Mouse (Mus musculus) limb, embryonic 14.5 days (tissue): ENCODE data around the gene Inpp4a. TPM values are rescaled to one million over a fixed set of nuclear protein-coding genes. Genes with fewer than 3 reads are reported as not detected.

Source experiments
- ATAC-seq: fragments of 200-750 bp; cut with Nextera tagmentation; 2 replicates; pipeline ENCODE4 v1.8.0; 2017; ENCODE audit warnings: low read depth, moderate number of reproducible peaks, moderate TSS enrichment; ENCODE audit not compliant: low FRiP score
- DNase-seq: peaks from one replicate; pipeline ENCODE4 v3.0.0-alpha.2; 2015; ENCODE audit warnings: low spot score
- H3K27ac ChIP-seq: fragments of 300-500 bp; sonication (generic); replicated peaks from 2 replicates; pipeline ENCODE4 v1.5.1; 2014; ENCODE audit warnings: low read depth, mild to moderate bottlenecking, low read length, moderate library complexity, mixed read lengths
- H3K27me3 ChIP-seq: fragments of 300-500 bp; sonication (generic); 2 replicates; pipeline ENCODE4 v1.6.1; 2014; ENCODE audit warnings: low read length, mixed read lengths; ENCODE audit not compliant: control insufficient read depth, insufficient read depth
- H3K36me3 ChIP-seq: fragments of 300-500 bp; sonication (generic); 2 replicates; pipeline ENCODE4 v1.6.1; 2014; ENCODE audit warnings: mild to moderate bottlenecking, low read length, moderate library complexity, mixed read lengths; ENCODE audit not compliant: control insufficient read depth, insufficient read depth
- H3K4me1 ChIP-seq: fragments of 300-500 bp; sonication (generic); 2 replicates; pipeline ENCODE4 v1.6.1; 2014; ENCODE audit warnings: antibody characterized with exemption, low read length, mixed read lengths; ENCODE audit not compliant: control insufficient read depth, insufficient read depth
- H3K4me2 ChIP-seq: fragments of 300-500 bp; sonication (generic); replicated peaks from 2 replicates; pipeline ENCODE4 v1.6.1; 2014; ENCODE audit warnings: low read depth, mild to moderate bottlenecking, low read length, moderate library complexity; ENCODE audit not compliant: severe bottlenecking
- H3K4me3 ChIP-seq: fragments of 300-500 bp; sonication (generic); replicated peaks from 2 replicates; pipeline ENCODE4 v1.5.1; 2014; ENCODE audit warnings: low read length
- H3K9ac ChIP-seq: fragments of 300-500 bp; sonication (generic); 2 replicates; pipeline ENCODE4 v1.6.1; 2014; ENCODE audit warnings: mild to moderate bottlenecking, low read depth, low read length, moderate library complexity; ENCODE audit not compliant: severe bottlenecking
- H3K9me3 ChIP-seq: fragments of 300-500 bp; sonication (generic); 2 replicates; pipeline ENCODE4 v1.6.1; 2016; ENCODE audit warnings: low read length; ENCODE audit not compliant: control insufficient read depth
- POLR2A ChIP-seq: fragments of 200-500 bp; IDR thresholded peaks from 2 replicates; pipeline ENCODE4 v1.8.0; 2012; ENCODE audit warnings: inconsistent platforms, mild to moderate bottlenecking, moderate library complexity, borderline replicate concordance; ENCODE audit not compliant: insufficient read depth, insufficient read length; ENCODE audit errors: extremely low read depth
- WGBS: fragments of 180-500 bp; shearing (Covaris S2); extraction: QIAGEN DNeasy Blood & Tissue Kit; methylation state at CpG from one replicate; pipeline ENCODE4 v1.1.7; 2014; 5-methylcytosine and 5-hydroxymethylcytosine counted together
- polyA plus RNA-seq, 2 experiments: library from polyadenylated mRNA; depleted of rRNA in 1 of 2; stranded (reverse) in 1 of 2; unstranded in 1 of 2; fragments of >200 nt; fragmentation: Nextera tagmentation in 1 of 2; extraction: Ambion mirVana in 1 of 2; gene quantifications; 2 replicates each; pipeline versions ENCODE4 v1.2.1 to v1.2.3; 2012 to 2014

Gene Inpp4a
- polyA plus RNA-seq, 2 experiments: 13.6 to 16.6 TPM

- H3K4me2 ChIP-seq: no peak overlapping the region
- no peaks in the 10 kb centered on the region for H3K36me3 ChIP-seq
- no peak overlapping the region for H3K9ac ChIP-seq
- 78% methylated on average over 1 of the region's 1 CpGs for WGBS
- ATAC-seq (no peak), DNase-seq (no peak)
- H3K4me3 ChIP-seq: no peak overlapping the region
- H3K4me1 ChIP-seq: no peaks in the 10 kb centered on the region
- H3K27me3 ChIP-seq: no peaks in the 10 kb centered on the region
- no peaks in the 10 kb centered on the region for H3K9me3 ChIP-seq
- no peak for TF ChIP-seq POLR2A
- no peak overlapping the region for H3K27ac ChIP-seq
Observed at GRCm38 (mm10) chr1:37287748-37288147, 11.9 kb upstream of the Inpp4a start.

DNA sequence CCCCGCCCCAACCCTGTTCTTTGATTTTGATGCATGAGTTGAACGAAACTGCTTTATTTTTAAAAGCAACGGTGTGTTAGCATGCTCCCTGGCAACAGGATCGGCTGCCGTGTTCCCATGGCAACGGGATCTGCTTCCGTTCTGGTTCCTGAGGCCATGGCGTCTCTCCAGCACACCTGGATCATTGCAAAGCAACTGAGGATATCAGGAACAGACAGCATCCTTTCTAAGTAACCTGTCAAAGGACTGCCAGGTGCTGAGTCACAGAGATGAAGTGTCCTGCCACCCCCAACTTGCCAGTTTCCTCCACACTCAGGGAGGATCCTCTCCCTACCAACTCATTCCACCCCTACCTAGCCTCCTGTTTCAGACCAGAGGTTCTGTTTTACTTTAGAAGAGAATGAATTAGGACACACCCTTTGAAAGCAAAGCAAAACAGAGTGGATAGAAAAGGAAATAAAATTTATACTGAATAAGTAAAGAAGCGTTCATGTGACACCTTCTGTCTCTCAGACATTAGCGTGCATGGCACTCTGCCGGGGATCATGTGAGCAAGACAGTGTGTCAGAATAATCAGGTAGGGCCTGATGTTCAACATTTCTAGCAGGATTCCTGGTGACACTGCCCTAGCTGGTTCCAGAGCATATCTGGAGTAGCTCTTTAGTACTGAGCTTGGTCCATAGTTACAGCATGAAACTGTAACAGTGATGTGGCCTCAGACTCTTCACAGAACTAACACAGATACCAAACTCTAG, 11.3 kb upstream of the Inpp4a start:
- Histone ChIP-seq H3K36me3 (no peaks in the 10 kb centered on the region), H3K9me3 (no peaks in the 10 kb centered on the region), H3K27me3 (no peaks in the 10 kb centered on the region), H3K27ac (no peak overlapping the region), H3K4me1 (no peaks in the 10 kb centered on the region), H3K4me2 (no peak overlapping the region), H3K4me3 (no peak overlapping the region), H3K9ac (no peak overlapping the region)
- DNase-seq: peak; percentile 13
- TF ChIP-seq POLR2A: no peak
- 60% methylated on average over 11 of the region's 11 CpGs for WGBS
- ATAC-seq: no peak

- ATAC-seq (no peak), DNase-seq (no peak)
- 87% methylated on average over 7 of the region's 7 CpGs for WGBS
- Histone ChIP-seq H3K27ac (no peak overlapping the region), H3K9me3 (no peaks in the 10 kb centered on the region), H3K27me3 (no peaks in the 10 kb centered on the region), H3K4me1 (no peaks in the 10 kb centered on the region), H3K9ac (no peak overlapping the region), H3K4me3 (no peak overlapping the region), H3K36me3 (no peaks in the 10 kb centered on the region), H3K4me2 (no peak overlapping the region)
- TF ChIP-seq POLR2A: no peak
Observed at GRCm38 (mm10) chr1:37288941-37289340, 10.7 kb upstream of the Inpp4a start.

DNA sequence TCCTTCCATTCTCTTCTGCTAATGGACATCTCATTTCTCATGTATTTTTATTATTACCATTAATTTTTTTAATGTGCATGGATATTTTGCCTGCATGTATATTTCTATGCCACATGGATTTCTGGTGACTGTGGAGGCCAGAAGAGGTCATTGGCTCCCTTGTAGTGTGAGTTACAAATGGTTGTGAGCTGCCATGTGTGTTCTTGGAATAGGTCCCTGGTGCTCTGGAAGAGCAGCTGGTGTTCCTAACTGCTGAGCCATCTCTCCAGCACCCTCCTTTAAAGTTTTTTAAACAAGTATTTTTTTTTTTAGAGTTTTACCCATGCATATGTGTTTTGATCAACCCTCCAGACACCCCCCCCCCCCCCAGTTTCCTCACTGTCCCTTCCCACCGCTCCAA, 3.3 kb upstream of the Inpp4a start:
- TF ChIP-seq POLR2A: no peak
- 0 out of 2 replicates have a peak, but pooled peaks cover 7% of the 10 kb centered on the region for H3K4me1 ChIP-seq

DNA sequence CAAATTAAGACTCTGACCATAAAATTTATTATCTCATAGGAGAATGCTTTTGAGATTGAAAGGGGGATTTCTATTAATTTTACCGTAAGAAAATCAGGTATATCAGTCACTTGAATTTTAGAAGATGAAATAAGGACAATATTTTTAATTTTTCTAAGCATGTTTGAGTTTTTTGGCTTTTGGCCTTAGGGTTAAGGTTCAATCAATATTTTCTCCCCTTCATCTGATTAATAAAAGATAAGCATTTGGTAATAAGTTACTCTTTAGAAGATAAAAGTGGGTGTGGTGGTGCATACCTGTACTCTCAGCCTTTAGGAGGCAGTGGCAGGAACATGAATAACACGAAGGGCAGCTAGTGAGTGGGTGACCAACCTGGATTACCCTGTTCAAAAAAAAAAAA, 761 bp upstream of the Inpp4a start:
- no peak for TF ChIP-seq POLR2A
- Histone ChIP-seq H3K36me3 (no peaks in the 10 kb centered on the region), H3K9me3 (no peaks in the 10 kb centered on the region), H3K27me3 (no peaks in the 10 kb centered on the region), H3K9ac (no peak overlapping the region), H3K4me1 (0 out of 2 replicates have a peak, but pooled peaks cover 7% of the 10 kb centered on the region), H3K27ac (no peak overlapping the region), H3K4me2 (no peak overlapping the region), H3K4me3 (no peak overlapping the region)
- DNase-seq: no peak
- WGBS: 75% methylated on average over 2 of the region's 2 CpGs
- no peak for ATAC-seq

More for the DNA sequence above, 3.3 kb upstream of the Inpp4a start:
- Histone ChIP-seq H3K4me2 (no peak overlapping the region), H3K9me3 (no peaks in the 10 kb centered on the region), H3K27me3 (no peaks in the 10 kb centered on the region), H3K36me3 (no peaks in the 10 kb centered on the region), H3K27ac (no peak overlapping the region), H3K4me3 (no peak overlapping the region), H3K9ac (no peak overlapping the region)
- ATAC-seq: no peak
- WGBS: 60% methylated on average over 1 of the region's 1 CpGs
- no peak for DNase-seq

DNA sequence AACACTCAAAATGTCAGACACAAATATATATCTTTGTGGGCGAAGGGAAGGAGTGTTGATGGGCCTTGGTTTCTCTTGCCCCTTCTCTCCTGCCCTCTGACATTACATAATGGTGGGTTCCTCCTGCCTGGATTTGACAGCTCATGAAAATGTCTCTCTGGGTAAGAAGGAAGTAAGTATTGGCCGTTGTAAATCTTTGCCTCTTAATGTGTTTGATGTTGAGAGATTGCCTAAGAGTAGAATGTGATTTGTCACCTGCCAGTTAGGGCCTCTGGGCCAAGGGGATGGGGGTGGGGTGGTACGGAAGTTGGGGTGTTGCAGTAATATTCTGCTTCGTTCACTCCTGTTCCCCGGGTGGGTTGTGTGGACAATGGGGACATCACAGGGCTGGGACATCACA, 985 bp downstream of the Inpp4a start:
- no peak for DNase-seq
- 20% methylated on average over 5 of the region's 5 CpGs for WGBS
- no peaks in the 10 kb centered on the region for H3K36me3 ChIP-seq
- no peak for ATAC-seq
- H3K4me2 ChIP-seq: peak overlapping the region; percentile 65
- peak overlapping the region; percentile 87 for H3K9ac ChIP-seq
- no peaks in the 10 kb centered on the region for H3K27me3 ChIP-seq
- H3K4me1 ChIP-seq: 0 out of 2 replicates have a peak, but pooled peaks cover 7% of the 10 kb centered on the region
- no peaks in the 10 kb centered on the region for H3K9me3 ChIP-seq
- H3K27ac ChIP-seq: no peak overlapping the region
- H3K4me3 ChIP-seq: peak overlapping the region; percentile 90
- no peak for TF ChIP-seq POLR2A
